Mouse (Mus musculus): Measurements from ENCODE around the gene Stab1.

Stab1 gene

GRCm38 (mm10) chr14:31168425-31168824, at the start of gene Stab1:
Gene Stab1 (minus strand): TSS chr14:31168641.
- in situ Hi-C loops (cut with MboI, MseI) = no loop called here

- in situ Hi-C loops (cut with MboI, MseI) = no loop called here
These were observed 49.2 kb upstream of the Stab1 start, which contains the start of gene Sema3g for GRCm38 (mm10) chr14:31217666-31218065. Gene Sema3g (plus strand): TSS chr14:31217860.

- in situ Hi-C loops (cut with MboI, MseI) = no loop called here
These were observed 48.4 kb upstream of the Stab1 start, which contains the start of gene Nisch for GRCm38 (mm10) chr14:31216846-31217245. Gene Nisch (minus strand): TSS chr14:31216946.

- in situ Hi-C loops (cut with MboI, MseI) = no loop called here
These were observed 46.9 kb upstream of the Stab1 start for GRCm38 (mm10) chr14:31215157-31216002.

- in situ Hi-C loops (cut with MboI, MseI) = no loop called here
These were observed 46.2 kb upstream of the Stab1 start for GRCm38 (mm10) chr14:31214684-31215083.

GRCm38 (mm10) chr14:31213868-31214267, 45.4 kb upstream of the Stab1 start:
- in situ Hi-C loops (cut with MboI, MseI) = no loop called here

GRCm38 (mm10) chr14:31212499-31212898, 44.1 kb upstream of the Stab1 start:
- in situ Hi-C loops (cut with MboI, MseI) = no loop called here

GRCm38 (mm10) chr14:31211854-31212253, 43.4 kb upstream of the Stab1 start:
- in situ Hi-C loops (cut with MboI, MseI) = no loop called here

- in situ Hi-C loops (cut with MboI, MseI) = no loop called here
These were observed 40.7 kb upstream of the Stab1 start for GRCm38 (mm10) chr14:31209133-31209557.

GRCm38 (mm10) chr14:31208084-31208483, 39.6 kb upstream of the Stab1 start, which contains the start of gene Tnnc1:
Gene Tnnc1 (plus strand): TSS chr14:31208312.
- in situ Hi-C loops (cut with MboI, MseI) = no loop called here

- in situ Hi-C loops (cut with MboI, MseI) = no loop called here
These were observed 38.8 kb upstream of the Stab1 start for GRCm38 (mm10) chr14:31207070-31207830.

GRCm38 (mm10) chr14:31206472-31206981, 38.1 kb upstream of the Stab1 start:
- in situ Hi-C loops (cut with MboI, MseI) = no loop called here

- in situ Hi-C loops (cut with MboI, MseI) = no loop called here
These were observed 37.4 kb upstream of the Stab1 start for GRCm38 (mm10) chr14:31205562-31206467.

- in situ Hi-C loops (cut with MboI, MseI) = no loop called here
These were observed 36.8 kb upstream of the Stab1 start for GRCm38 (mm10) chr14:31205244-31205561.

- in situ Hi-C loops (cut with MboI, MseI) = no loop called here
These were observed 36.4 kb upstream of the Stab1 start for GRCm38 (mm10) chr14:31204844-31205243.

GRCm38 (mm10) chr14:31200038-31200437, 31.6 kb upstream of the Stab1 start:
- in situ Hi-C loops (cut with MboI, MseI) = no loop called here

- in situ Hi-C loops (cut with MboI, MseI) = no loop called here
These were observed 31.2 kb upstream of the Stab1 start for GRCm38 (mm10) chr14:31199599-31199998.

GRCm38 (mm10) chr14:31197547-31198516, 29.4 kb upstream of the Stab1 start:
- in situ Hi-C loops (cut with MboI, MseI) = no loop called here

- in situ Hi-C loops (cut with MboI, MseI) = no loop called here
These were observed 27.5 kb upstream of the Stab1 start for GRCm38 (mm10) chr14:31195968-31196367.

GRCm38 (mm10) chr14:31195521-31195920, 27.1 kb upstream of the Stab1 start:
- in situ Hi-C loops (cut with MboI, MseI) = no loop called here
